Mouse (Mus musculus) ovary, postnatal 36 days (tissue): ENCODE measurements at regions not wholly inside any gene's neighbourhood (a gene's known extent, or its start where the extent isn't known, plus 50 kb on each side); places are given as distances from the start of the nearest gene placed in this dataset.
A peak's percentile ranks its signal among the peaks of the same experiment; 100 is the strongest.

ENCODE experiments used
- DNase-seq: peaks from one replicate; pipeline ENCODE4 v3.0.0; 2022; ENCODE audit warnings: low spot score, mixed read lengths

DNA sequence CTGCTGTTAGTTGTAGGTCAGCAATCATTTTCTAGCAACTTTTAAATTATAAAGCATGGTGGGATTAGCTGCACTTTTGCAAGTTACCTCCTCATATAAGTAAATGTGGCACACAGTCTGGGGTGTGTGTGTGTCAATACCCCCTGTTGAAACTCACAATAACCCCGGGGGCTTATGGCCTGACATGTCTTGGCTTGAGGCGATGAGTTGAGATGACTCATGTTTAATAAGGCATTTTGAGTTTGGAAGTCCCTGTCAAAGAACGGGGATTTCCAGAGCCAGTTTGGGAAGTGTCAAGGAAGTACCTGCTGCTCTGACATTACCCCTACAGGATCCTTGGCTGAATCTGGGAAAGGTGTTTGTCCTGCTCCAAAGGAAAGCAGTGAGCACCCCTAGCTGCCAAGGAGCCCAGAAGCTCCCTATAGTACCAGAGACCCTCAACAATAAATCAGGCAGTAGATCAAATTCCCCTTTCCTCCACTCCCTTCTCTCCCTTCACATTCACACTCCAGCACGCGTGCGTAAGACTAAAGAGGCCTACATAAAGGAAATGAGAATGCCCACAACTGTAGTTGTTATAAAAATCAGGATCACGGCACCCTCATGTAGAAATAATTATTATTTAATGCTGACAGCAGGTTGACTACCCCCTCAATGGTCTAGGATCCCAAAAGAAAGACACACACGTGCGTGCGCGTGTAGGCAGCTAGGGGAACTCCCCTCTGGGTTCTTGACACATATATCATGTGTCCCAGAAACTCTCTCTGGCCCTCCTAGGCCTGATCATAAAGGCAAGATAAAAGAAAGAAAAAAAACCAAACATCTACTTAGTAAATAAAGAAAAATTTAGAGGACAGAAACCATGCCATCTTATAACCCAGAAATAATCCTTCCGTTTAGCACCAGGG is 216.3 kb upstream of the Cdh5 start:
- DNase-seq = no peak

- DNase-seq = no peak
Observed at GRCm38 (mm10) chr8:103894589-103894988, 206.8 kb upstream of the Cdh5 start.

DNA sequence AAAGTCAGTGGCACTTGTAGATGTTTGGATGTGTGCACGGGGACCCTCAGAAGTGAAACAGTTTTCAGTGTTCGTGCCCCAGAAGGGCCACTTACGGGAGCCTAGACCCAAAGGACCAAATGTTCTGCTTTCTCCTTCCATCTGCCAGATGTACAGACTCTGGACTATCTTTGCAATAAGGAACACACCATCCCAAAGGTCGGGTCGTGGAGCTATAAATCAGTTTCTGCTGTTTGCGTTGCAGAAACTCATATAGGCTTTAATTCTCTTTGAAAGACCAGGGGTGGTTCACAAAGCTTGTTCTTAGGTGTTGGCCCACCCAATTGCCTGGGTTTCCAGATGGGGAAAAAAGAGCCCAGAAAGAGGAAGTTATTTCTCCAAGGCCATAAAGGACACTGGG is 206.3 kb upstream of the Cdh5 start:
- no peak for DNase-seq

- no peak for DNase-seq
Observed at GRCm38 (mm10) chr8:103897463-103897862, 204.0 kb upstream of the Cdh5 start.

- no peak for DNase-seq
Observed at GRCm38 (mm10) chr8:103902516-103902915, 198.9 kb upstream of the Cdh5 start.

DNA sequence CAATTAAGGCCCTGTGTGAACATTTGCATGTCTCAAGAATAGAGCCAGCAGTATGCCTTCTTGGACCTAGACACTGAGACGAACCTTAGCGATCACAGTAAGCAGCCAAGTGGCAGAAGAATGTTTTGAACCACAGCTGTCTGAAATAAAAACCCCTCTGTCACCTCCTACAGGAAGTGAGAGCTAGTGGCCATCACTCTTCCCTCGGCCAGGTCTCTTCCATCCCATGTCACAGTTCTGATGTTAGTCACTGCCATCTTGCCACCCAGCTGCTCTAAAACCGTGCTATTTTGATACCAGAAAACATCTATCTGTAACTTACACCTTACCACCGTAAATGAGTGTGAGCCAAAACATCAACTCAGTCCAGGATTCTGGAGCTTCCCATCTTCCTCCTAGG is 197.8 kb upstream of the Cdh5 start:
- no peak for DNase-seq

DNA sequence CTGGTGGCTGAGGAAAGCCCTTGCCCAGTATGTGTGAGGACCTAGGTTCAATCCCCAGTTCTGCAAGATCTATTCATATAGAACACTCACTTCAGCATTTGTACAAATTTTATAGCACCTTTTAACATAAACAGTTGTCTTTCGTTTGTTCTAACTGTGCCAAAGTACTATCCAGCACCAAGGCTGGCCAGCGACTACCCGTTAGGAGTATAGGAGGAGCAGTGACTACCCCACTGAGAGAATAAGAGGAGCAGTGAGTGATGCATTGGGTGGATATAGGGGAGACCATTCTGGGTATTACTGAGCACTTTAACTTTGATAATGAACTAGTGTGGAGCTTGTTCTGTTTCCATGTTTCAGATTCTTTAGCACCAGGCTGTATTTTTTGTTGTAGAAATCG is 193.8 kb upstream of the Cdh5 start:
- no peak for DNase-seq

- DNase-seq = no peak
Observed at GRCm38 (mm10) chr8:103911287-103912015, 190.0 kb upstream of the Cdh5 start.

GRCm38 (mm10) chr8:103912983-103913926 is 188.2 kb upstream of the Cdh5 start:
- DNase-seq = no peak

DNA sequence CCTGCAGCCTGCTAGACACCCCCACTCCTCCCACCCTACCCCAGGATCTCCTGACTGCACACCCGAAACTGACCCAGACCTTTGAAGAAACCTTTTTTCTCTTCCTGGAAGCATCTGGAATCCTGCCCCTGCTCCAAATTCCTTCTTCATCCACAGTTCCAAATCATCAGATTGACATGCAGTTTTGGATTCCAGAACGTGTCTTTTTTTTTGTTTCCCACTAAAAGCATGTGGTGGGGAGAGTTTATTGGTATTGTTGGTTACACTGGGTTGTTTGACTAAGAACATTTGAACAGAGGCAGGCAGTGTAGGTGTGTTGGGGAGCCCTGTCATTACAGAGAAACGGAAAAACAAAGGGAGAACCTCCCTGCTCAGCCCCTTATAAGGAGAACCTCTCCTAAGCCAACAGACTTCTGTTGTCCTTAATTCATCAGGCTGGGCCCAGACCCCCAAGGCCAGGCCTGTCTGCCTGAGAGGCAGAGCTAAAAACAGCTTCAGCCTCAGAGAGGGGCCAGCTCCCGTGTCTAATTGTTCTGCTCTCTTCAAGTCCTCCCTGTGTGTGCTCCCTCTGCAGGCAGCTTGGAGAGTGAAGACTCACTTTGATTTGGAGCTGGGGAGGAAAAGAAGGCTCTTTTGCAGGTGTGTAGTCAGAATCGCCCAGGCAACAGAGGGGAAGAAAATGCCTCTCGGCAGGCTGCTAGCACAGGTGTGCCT is 187.3 kb upstream of the Cdh5 start:
- peak; percentile 22 for DNase-seq

DNA sequence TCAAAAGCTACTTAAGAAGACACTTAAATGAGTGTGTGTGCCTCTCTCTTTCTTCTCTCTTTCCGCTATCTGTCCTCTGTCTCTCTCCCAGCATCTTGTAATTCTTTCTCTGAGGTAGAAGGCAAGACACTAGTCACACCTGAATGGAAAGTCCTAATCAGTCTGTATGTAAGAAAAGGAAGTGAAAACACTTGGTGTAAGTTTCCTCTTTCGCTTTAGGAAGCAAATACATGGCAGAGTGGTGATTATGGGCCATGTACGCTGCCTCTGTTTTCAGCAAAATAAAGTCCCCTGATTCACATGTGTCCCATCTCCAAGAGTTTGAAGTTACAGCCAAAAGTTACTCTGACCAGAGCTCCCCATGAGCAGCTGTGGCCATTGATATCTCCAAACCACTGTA is 182.1 kb upstream of the Cdh5 start:
- DNase-seq = no peak

DNA sequence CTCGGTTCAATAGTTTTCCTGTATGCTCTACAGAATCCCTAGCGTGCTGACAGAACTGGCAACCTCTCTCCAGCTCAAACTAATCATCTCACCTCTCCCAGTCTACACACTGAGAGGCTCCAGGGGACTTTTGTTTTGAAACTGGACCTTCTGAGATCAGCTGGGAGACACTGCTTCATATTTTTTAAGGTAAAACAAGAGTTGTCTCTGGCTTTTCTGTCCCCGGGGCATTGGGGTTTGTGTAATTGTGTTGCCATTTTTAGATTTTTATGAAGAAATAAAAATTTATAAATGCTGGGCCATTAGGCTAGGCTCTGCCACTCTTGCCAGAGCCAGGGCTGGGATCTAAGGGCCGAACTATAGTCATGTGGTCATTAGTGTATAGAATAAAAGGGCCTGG is 179.8 kb upstream of the Cdh5 start:
- no peak for DNase-seq

DNA sequence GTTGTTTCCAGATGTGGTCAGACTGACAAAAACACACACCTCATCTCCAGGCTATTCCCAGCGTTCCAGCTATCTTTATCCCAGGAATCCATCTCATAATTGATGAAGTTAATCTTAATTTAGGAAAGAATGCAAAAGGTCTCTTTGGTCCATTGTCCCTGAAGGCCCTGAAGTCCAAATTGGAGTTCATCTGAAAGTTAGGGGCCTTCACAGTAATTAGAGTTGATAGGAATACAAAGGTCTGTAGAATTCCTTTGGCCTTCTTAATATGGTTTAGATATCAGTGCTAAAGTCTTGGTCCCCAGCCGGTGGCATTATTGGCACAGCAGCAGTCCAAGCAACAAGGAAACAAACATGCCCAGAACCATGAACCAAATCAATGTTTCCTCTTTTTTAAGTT is 178.7 kb upstream of the Cdh5 start:
- no peak for DNase-seq

- DNase-seq = no peak
Observed at GRCm38 (mm10) chr8:103932681-103933080, 168.7 kb upstream of the Cdh5 start.

DNA sequence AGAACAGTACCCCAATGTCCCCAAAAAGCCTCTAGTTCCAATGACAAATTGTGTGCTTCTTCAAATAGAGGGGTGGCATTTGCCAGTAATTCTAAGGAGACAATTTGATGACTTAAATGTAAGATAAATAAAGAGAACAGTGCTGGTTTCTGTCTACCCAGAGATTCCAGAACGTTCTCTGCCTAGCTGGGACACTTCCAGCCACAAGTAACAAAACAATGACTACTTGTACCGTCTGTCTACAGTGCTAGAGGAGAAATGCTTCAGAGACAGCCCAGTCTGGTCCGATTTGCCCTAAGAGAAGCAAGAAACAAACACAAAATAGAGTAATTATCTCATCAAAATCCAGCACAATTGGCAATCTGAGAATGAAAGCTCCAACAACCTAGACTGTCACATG is 164.9 kb upstream of the Cdh5 start:
- no peak for DNase-seq

DNA sequence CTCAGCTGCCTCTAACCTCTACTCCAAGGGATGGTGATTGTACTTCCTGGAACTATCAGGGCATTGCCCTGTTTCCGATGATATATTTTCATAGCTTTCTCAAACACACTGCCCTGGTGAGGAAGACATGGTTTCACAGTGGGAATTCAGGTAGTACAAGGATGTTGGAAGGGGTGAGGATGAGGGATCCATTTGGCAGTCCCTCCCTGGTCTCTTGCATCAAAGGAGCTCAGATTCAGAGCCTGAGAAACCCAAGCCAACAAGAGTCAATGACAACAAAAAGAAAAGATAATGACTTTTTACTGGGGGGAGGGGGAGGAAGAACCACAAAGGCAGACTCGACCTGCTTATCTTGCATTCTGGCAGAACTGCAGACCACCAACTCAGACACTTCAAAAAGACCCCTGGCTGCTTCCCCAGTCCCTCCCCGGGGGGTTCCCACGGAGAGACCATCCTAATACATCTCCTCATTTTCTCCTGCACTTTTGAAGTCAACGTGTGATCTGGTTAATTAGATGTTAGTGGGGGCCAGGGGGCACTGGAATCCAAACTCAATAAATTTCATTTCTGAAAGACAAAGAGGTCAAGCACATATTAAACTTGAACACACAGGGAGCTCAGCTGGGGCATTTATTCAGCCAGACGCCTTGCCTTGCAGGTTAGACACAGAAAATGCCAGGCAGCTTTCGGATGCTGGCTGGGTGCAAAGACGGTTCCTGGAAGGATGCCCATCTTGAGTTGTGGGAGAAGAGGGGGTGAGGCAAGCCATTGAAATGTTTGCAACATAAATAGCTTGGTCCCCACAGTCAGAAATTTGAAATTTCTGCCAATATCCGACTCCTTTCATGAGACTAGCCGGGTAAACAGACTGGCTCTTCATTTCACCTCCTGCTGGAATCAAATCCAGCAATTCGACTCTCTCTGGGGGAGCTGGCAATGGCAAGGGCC is 162.9 kb upstream of the Cdh5 start:
- no peak for DNase-seq

DNA sequence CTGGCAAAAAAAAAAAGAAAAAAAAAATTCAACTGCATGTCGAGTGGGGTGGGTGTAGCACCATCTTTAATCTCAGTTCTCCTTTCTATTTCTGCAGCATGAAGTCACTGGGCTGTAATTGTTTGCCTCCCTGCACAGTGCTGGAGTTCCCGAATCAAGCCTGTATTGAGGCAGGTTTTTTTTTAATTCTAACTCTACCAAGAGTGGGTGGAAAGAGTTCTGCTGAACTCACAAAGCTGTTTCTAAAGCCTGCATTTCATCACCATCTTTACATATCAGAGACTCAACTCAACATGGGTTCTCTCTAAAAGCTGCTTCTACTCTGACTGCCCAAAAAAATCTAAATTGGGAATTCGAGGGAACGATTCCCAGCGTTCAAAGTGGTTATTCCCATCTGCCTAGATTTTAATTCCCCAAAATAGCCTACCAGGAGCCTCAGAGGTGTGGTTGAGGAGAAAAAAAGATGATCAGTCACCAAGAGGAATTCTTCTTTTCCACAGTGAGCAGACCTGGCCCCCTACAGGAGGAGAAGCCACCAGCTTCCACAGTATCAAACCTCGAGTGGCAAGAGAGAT is 160.4 kb upstream of the Cdh5 start:
- no peak for DNase-seq

GRCm38 (mm10) chr8:103948474-103948873 is 153.0 kb upstream of the Cdh5 start:
- no peak for DNase-seq

GRCm38 (mm10) chr8:103950460-103950859 is 151.0 kb upstream of the Cdh5 start:
- DNase-seq = no peak

DNA sequence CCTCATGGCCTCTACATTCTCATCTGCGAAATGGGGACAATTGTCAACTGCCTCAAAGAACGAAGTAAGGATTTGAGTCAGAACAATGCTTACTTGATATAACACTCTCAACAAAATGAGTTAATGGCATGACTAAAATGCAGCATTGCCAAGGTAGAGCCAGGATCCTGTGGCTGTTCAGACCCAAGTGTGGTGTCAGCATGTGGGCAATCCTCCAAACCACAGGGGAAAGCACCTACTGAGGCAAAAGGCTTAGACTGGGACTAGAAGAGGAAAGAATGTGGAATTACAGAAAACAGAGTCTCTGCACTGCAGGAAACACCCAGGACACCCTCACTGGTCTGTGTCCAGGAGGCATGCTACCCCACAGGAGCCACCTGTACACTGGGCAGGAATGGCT is 147.8 kb upstream of the Cdh5 start:
- DNase-seq = no peak
